Mouse (Mus musculus) lung, embryonic 16.5 days (tissue): Measurements from ENCODE around the gene Thoc7. TPM values are rescaled to one million over a fixed set of nuclear protein-coding genes. Genes with fewer than 3 reads are reported as not detected.

Experiments
- ATAC-seq: fragments of 200-750 bp; cut with Nextera tagmentation; 2 replicates; pipeline ENCODE4 v1.8.0; 2017; ENCODE audit warnings: low read depth, mild to moderate bottlenecking, moderate library complexity
- H3K27ac ChIP-seq: fragments of 300-500 bp; sonication (generic); 2 replicates; pipeline ENCODE4 v1.5.1; 2014; ENCODE audit warnings: mild to moderate bottlenecking, control low read depth, low read length
- H3K27me3 ChIP-seq: fragments of 300-500 bp; sonication (generic); 2 replicates; pipeline ENCODE4 v1.6.1; 2014; ENCODE audit warnings: low read depth, low read length, mixed read lengths; ENCODE audit not compliant: control insufficient read depth, insufficient read depth
- H3K36me3 ChIP-seq: fragments of 300-500 bp; sonication (generic); 2 replicates; pipeline ENCODE4 v1.6.1; 2014; ENCODE audit warnings: low read length; ENCODE audit not compliant: control insufficient read depth, insufficient read depth
- H3K4me1 ChIP-seq: fragments of 300-500 bp; sonication (generic); replicated peaks from 2 replicates; pipeline ENCODE4 v1.6.1; 2014; ENCODE audit warnings: low read length, mixed read lengths; ENCODE audit not compliant: control insufficient read depth, insufficient read depth
- H3K4me2 ChIP-seq: fragments of 300-500 bp; sonication (generic); 2 replicates; pipeline ENCODE4 v1.6.1; 2014; ENCODE audit warnings: low read depth, low read length, control low read depth
- H3K4me3 ChIP-seq: fragments of 300-500 bp; sonication (generic); 2 replicates; pipeline ENCODE4 v1.5.1; 2014; ENCODE audit warnings: mild to moderate bottlenecking, low read length, control low read depth
- H3K9ac ChIP-seq: fragments of 300-500 bp; sonication (generic); 2 replicates; pipeline ENCODE4 v1.6.1; 2014; ENCODE audit warnings: low read length, control low read depth
- H3K9me3 ChIP-seq: fragments of 300-500 bp; sonication (generic); 2 replicates; pipeline ENCODE4 v1.6.1; 2016; ENCODE audit warnings: low read length; ENCODE audit not compliant: control insufficient read depth
- WGBS: fragments of 180-500 bp; shearing (Covaris S2); extraction: QIAGEN DNeasy Blood & Tissue Kit; methylation state at CpG from one replicate; pipeline ENCODE4 v1.1.7; 2014; 5-methylcytosine and 5-hydroxymethylcytosine counted together
- polyA plus RNA-seq: library from polyadenylated mRNA; unstranded; fragments of >200 nt; fragmentation: Nextera tagmentation; extraction: Ambion mirVana; gene quantifications from 2 replicates; pipeline ENCODE4 v1.2.1, GENCODE M21; 2015

Thoc7 gene
- 165 and 166 TPM in 2 replicates for polyA plus RNA-seq

- Histone ChIP-seq H3K9ac (peak within 1 kb of the TSS; percentile 92), H3K27ac (peak within 1 kb of the TSS; percentile 90), H3K4me3 (peak within 1 kb of the TSS; percentile 75), H3K4me1 (peaks cover 6% of the 10 kb centered on the region), H3K36me3 (no peaks in the 10 kb centered on the region), H3K27me3 (no peaks in the 10 kb centered on the region), H3K4me2 (peak within 1 kb of the TSS; percentile 66), H3K9me3 (no peaks in the 10 kb centered on the region)
- ATAC-seq, result peak; percentile 72
- WGBS, result 6% methylated on average over 25 of the region's 56 CpGs
Observed at GRCm38 (mm10) chr14:13961401-13962112, at the start of gene Thoc7, which contains the start of gene Atxn7. Gene Thoc7, minus strand, starts transcription at chr14:13961852. Gene Atxn7, plus strand, starts transcription at chr14:13961440.

- 47% methylated on average over 6 of the region's 6 CpGs for WGBS
- Histone ChIP-seq H3K9ac (no peak overlapping the region), H3K27me3 (no peaks in the 10 kb centered on the region), H3K4me1 (peaks cover 12% of the 10 kb centered on the region), H3K4me3 (no peak overlapping the region), H3K9me3 (no peaks in the 10 kb centered on the region), H3K36me3 (no peaks in the 10 kb centered on the region), H3K27ac (no peak overlapping the region), H3K4me2 (no peak overlapping the region)
- ATAC-seq, result no peak
Observed at GRCm38 (mm10) chr14:14009712-14010111, 48.1 kb upstream of the Thoc7 start.

GRCm38 (mm10) chr14:14002771-14003170 is 41.1 kb upstream of the Thoc7 start:
- Histone ChIP-seq H3K27me3 (no peaks in the 10 kb centered on the region), H3K9me3 (no peaks in the 10 kb centered on the region), H3K4me3 (no peak overlapping the region), H3K4me2 (no peak overlapping the region), H3K27ac (no peak overlapping the region), H3K36me3 (no peaks in the 10 kb centered on the region), H3K4me1 (no peaks in the 10 kb centered on the region), H3K9ac (no peak overlapping the region)
- ATAC-seq, result no peak
- 92% methylated on average over 7 of the region's 7 CpGs for WGBS

DNA sequence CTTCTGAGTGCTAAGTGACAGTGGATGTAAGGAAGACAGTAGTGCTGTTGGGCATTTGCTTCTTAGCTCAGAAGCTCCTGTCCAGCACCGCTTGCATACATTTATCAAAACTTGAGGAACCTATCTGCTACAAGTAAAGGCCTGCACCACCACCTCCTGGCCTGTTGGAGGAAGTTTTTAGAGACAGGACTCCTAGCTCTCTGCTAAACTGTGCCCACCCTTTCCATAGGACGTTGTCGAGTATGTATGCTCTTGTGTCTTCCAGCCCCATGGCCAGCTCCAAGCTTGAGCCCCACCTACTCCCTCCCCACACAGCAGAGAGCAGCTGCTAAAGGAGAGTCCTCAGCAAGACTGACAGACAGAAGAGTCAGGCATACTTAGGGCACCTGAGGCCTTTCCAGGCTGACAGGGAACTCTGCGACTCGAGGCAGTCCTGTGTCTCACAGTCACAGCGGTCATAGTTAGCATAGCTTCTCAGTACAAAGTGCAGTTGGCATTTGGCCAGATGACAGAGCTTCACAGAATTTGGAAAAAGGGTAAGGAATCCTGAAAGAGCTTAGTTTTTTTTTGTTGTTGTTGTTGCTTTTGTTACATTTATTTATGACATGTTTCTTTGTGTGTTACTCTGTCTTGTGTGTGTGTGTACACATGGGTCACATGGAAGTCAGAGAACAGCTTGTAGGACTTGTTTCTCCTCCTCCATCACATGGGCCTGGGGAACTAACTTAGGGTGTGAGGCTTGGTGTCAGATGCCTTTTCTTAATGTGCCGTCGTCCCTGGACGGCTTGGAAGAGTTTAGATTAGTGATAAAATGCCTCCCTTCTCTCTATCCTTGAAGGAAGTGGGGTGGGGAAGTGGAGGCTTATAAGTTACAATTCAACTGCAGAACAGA is 33.8 kb upstream of the Thoc7 start:
- H3K4me2 ChIP-seq, result no peak overlapping the region
- no peak overlapping the region for H3K27ac ChIP-seq
- H3K36me3 ChIP-seq, result no peaks in the 10 kb centered on the region
- no peak overlapping the region for H3K9ac ChIP-seq
- no peaks in the 10 kb centered on the region for H3K4me1 ChIP-seq
- peak; percentile 62 for ATAC-seq
- 33% methylated on average over 9 of the region's 9 CpGs for WGBS
- no peaks in the 10 kb centered on the region for H3K27me3 ChIP-seq
- H3K4me3 ChIP-seq, result no peak overlapping the region
- H3K9me3 ChIP-seq, result no peaks in the 10 kb centered on the region

DNA sequence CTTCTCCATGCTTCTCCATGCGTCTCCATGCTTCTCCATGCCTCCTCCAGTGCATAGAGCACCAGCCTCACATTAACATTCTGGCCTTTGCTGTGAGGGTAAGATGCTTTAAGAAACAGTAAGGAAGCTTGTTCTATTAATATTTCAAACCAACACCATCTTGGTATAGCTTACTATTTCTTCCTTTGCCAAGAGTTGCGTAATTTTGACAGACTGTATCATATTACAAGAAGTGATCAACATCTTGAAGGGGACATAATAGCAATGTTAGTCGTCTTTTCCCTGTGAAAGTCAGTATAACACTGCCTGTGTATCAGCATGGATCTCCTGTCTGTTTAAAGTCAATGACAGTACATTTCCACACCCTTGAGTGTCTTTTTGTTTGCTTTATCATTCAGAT is 29.1 kb upstream of the Thoc7 start:
- Histone ChIP-seq H3K9me3 (no peaks in the 10 kb centered on the region), H3K4me1 (no peaks in the 10 kb centered on the region), H3K9ac (no peak overlapping the region), H3K4me2 (no peak overlapping the region), H3K27me3 (no peaks in the 10 kb centered on the region), H3K27ac (no peak overlapping the region), H3K4me3 (no peak overlapping the region), H3K36me3 (no peaks in the 10 kb centered on the region)
- 64% methylated on average over 3 of the region's 3 CpGs for WGBS
- ATAC-seq, result no peak

- no peak for ATAC-seq
- Histone ChIP-seq H3K27me3 (no peaks in the 10 kb centered on the region), H3K4me2 (no peak overlapping the region), H3K27ac (no peak overlapping the region), H3K4me1 (no peaks in the 10 kb centered on the region), H3K9me3 (no peaks in the 10 kb centered on the region), H3K36me3 (no peaks in the 10 kb centered on the region), H3K9ac (no peak overlapping the region), H3K4me3 (no peak overlapping the region)
- WGBS, result 46% methylated on average over 2 of the region's 2 CpGs
Observed at GRCm38 (mm10) chr14:13988397-13988796, 26.7 kb upstream of the Thoc7 start.

DNA sequence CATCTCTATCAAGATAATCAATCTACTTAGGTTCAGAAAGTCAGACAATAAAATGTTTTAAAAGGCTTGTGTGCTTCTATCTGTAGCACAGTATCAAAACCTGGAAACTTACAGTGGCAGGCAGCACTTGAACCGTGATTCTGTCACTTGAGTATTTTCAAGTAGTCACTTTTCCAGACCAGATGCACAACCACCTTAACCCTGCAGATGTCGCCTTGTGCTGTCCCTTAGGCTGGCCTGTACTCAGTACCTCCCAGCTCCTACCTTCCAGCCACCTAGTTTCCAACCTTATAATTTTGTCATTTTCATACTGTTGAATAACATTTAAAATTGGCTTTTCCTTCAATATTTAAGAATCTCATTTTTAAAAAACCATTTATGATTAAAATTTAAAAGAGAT is 20.5 kb upstream of the Thoc7 start:
- 39% methylated on average over 2 of the region's 2 CpGs for WGBS

GRCm38 (mm10) chr14:13981286-13981685 is 19.6 kb upstream of the Thoc7 start:
- Histone ChIP-seq H3K36me3 (no peaks in the 10 kb centered on the region), H3K27ac (no peak overlapping the region), H3K4me1 (no peaks in the 10 kb centered on the region), H3K4me2 (no peak overlapping the region), H3K27me3 (no peaks in the 10 kb centered on the region), H3K4me3 (no peak overlapping the region), H3K9ac (no peak overlapping the region), H3K9me3 (no peaks in the 10 kb centered on the region)
- ATAC-seq, result no peak
- WGBS, result 29% methylated on average over 2 of the region's 2 CpGs

More for the DNA sequence above, 20.5 kb upstream of the Thoc7 start:
- no peaks in the 10 kb centered on the region for H3K27me3 ChIP-seq
- H3K9ac ChIP-seq, result no peak overlapping the region
- no peaks in the 10 kb centered on the region for H3K36me3 ChIP-seq
- ATAC-seq, result no peak
- H3K4me2 ChIP-seq, result no peak overlapping the region
- H3K27ac ChIP-seq, result no peak overlapping the region
- H3K9me3 ChIP-seq, result no peaks in the 10 kb centered on the region
- H3K4me1 ChIP-seq, result no peaks in the 10 kb centered on the region
- no peak overlapping the region for H3K4me3 ChIP-seq

DNA sequence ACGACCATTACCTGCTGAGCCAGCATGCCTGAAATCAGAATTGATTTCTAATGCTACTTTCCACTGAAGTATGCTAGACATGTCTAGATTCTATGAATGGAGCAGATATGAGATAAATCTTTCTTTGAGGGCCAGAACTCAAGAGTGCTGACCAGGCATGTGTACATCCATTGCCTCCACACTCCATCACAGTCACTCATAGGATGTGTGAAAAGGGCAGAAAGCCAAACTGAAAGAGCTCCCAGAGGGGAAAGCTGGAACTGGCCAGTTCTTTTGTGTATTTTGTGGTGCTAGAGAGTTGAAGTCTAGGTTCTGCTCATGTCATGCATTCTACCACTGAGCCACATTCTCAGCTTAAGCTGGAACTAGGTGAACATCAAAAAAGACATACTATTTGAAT is 15.8 kb upstream of the Thoc7 start:
- 46% methylated on average over 1 of the region's 1 CpGs for WGBS
- H3K27me3 ChIP-seq, result no peaks in the 10 kb centered on the region
- no peak overlapping the region for H3K9ac ChIP-seq
- H3K36me3 ChIP-seq, result no peaks in the 10 kb centered on the region
- H3K4me1 ChIP-seq, result no peaks in the 10 kb centered on the region
- peak; percentile 89 for ATAC-seq
- H3K27ac ChIP-seq, result no peak overlapping the region
- no peak overlapping the region for H3K4me3 ChIP-seq
- no peak overlapping the region for H3K4me2 ChIP-seq
- H3K9me3 ChIP-seq, result no peaks in the 10 kb centered on the region
